Mouse (Mus musculus) cerebellum, adult 2 months (tissue): ENCODE data around the gene Rprd1b.

Experiments
- CTCF ChIP-seq: fragments of 200-500 bp; IDR thresholded peaks from 2 replicates; pipeline ENCODE4 v1.5.1; 2011; ENCODE audit warnings: low read depth, mild to moderate bottlenecking, control low read depth, low read length, moderate library complexity, borderline replicate concordance; ENCODE audit not compliant: insufficient read depth
- POLR2A ChIP-seq: fragments of 200-500 bp; IDR thresholded peaks from 2 replicates; pipeline ENCODE4 v1.6.1; 2011; ENCODE audit warnings: low read length, control low read depth, borderline replicate concordance; ENCODE audit not compliant: insufficient read depth

DNA sequence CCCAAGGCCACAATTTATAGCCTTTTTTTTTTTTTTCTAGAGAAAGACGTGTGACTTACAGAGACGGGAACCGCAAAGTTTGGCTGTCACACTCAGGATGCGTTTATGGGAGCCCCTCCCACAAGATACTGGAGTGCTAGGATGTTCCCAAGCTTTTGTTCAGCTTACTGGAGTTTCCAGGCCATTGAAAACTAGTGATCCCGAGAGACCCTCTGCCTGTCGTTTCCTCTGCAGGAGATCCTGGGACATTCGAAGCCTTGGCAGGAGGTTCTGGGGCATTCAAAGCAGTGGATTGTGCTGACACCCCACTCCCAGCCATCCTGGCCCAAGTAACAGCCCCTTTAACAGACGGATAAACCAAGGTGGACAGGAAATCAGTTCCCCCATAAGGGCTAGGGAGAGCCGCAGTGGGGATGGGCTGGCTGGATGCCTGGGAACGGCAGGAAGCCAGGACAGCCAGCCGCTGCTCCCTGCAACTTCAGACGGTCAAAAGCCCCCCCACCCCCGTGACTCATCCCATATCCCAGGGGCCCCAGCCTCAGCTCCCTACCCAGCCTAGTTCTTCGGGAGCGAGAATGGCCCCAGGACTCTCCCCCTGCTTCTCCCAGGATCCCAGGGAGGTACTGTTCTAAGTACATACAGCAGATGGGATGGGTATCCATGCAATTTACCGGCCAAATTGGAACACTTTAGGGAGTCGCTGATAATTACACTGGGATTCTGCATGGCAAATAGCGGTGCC is 151.2 kb downstream of the Rprd1b start:
- TF ChIP-seq POLR2A (no peak), CTCF (no peak)
